Mouse (Mus musculus) inflammation-experienced regulatory T-cells, adult 6 months (primary cell): Measurements from ENCODE around the gene Ost4. TPM values are rescaled to one million over a fixed set of nuclear protein-coding genes. Genes with fewer than 3 reads are reported as not detected.

Experiments used
- polyA plus RNA-seq, 3 experiments: library from polyadenylated mRNA; unstranded; fragments of 100-300 nt; shearing (Covaris generic); gene quantifications; one replicate each; pipeline ENCODE4 v1.2.1; 2017

Ost4 gene
- polyA plus RNA-seq, 3 experiments from 2014 or later = 283 to 295 (median 294) TPM

Other genes with a start within 250 kb of the Ost4 start
- gene Cenpa, start 241.0 kb downstream of the Ost4 start, polyA plus RNA-seq = 100 to 1,000 TPM in 1 of 3 experiments, 10 to 100 TPM in 2; 31.9 to 201 (median 58.8) TPM
- gene Dpysl5, start 196.2 kb downstream of the Ost4 start, polyA plus RNA-seq = 1 to 10 TPM in 1 of 3 experiments, under 1 TPM in 1, not detected in 1; 0.13 to 1.5 TPM
- 1 to 10 TPM; 2.4 to 5.3 (median 4.0) TPM for gene Mapre3, start 93.1 kb downstream of the Ost4 start, polyA plus RNA-seq
- gene Tmem214, start 39.8 kb downstream of the Ost4 start, polyA plus RNA-seq = 10 to 100 TPM; 23.3 to 26.9 (median 25.2) TPM
- gene Agbl5, start 19.1 kb downstream of the Ost4 start, polyA plus RNA-seq = 1 to 10 TPM; 2.7 to 7.0 (median 5.2) TPM
- under 1 TPM in 1 of 3 experiments, not detected in 2; 0.84 TPM for gene Emilin1, start 5.6 kb upstream of the Ost4 start, polyA plus RNA-seq
- gene Khk, start 13.6 kb upstream of the Ost4 start, polyA plus RNA-seq = 10 to 100 TPM; 10.8 to 26.3 (median 24.3) TPM
- not detected for gene Cgref1, start 37.8 kb upstream of the Ost4 start, polyA plus RNA-seq
- 10 to 100 TPM; 56.7 to 79.6 (median 69.0) TPM for gene Preb, start 52.6 kb upstream of the Ost4 start, polyA plus RNA-seq
- not detected for gene Tcf23, start 60.9 kb upstream of the Ost4 start, polyA plus RNA-seq
- 10 to 100 TPM; 61.6 to 98.6 (median 81.7) TPM for gene Atraid, start 140.5 kb upstream of the Ost4 start, polyA plus RNA-seq
- gene Slc5a6, start 141.1 kb upstream of the Ost4 start, polyA plus RNA-seq = 1 to 10 TPM; 4.9 to 7.0 (median 4.9) TPM
- gene Cad, start 147.0 kb upstream of the Ost4 start, polyA plus RNA-seq = 10 to 100 TPM in 1 of 3 experiments, 1 to 10 TPM in 2; 5.4 to 11.8 (median 7.8) TPM
- not detected for gene Dnajc5g, start 198.5 kb upstream of the Ost4 start, polyA plus RNA-seq
- under 1 TPM in 2 of 3 experiments, not detected in 1; 0.45 to 0.57 TPM for gene Slc30a3, start 200.4 kb upstream of the Ost4 start, polyA plus RNA-seq
- gene Trim54, start 208.9 kb upstream of the Ost4 start, polyA plus RNA-seq = not detected
- gene Ucn, start 231.0 kb upstream of the Ost4 start, polyA plus RNA-seq = not detected
- 10 to 100 TPM; 40.8 to 67.2 (median 64.2) TPM for gene Mpv17, start 246.5 kb upstream of the Ost4 start, polyA plus RNA-seq